Mouse (Mus musculus) neural tube, embryonic 13.5 days (tissue): ENCODE measurements around the gene Olfr643. TPM values are rescaled to one million over a fixed set of nuclear protein-coding genes. Genes with fewer than 3 reads are reported as not detected.
"Not testable (repeated sequence)": the region's sequence is repeated elsewhere in the genome, so short reads cannot be mapped to it uniquely, and the experiment has no call there.

Experiments used
- ATAC-seq: fragments of 200-750 bp; cut with Nextera tagmentation; 2 replicates; pipeline ENCODE4 v1.8.0; 2017; ENCODE audit warnings: low read depth, mild to moderate bottlenecking, moderate TSS enrichment, moderate library complexity
- H3K27ac ChIP-seq: fragments of 300-500 bp; sonication (generic); replicated peaks from 2 replicates; pipeline ENCODE4 v1.5.1; 2015; ENCODE audit warnings: moderate library complexity, mild to moderate bottlenecking, inconsistent platforms
- H3K27me3 ChIP-seq: fragments of 300-500 bp; sonication (generic); 2 replicates; pipeline ENCODE4 v1.6.1; 2015; ENCODE audit warnings: mild to moderate bottlenecking, inconsistent platforms
- H3K36me3 ChIP-seq: fragments of 300-500 bp; sonication (generic); 2 replicates; pipeline ENCODE4 v1.6.1; 2015; ENCODE audit warnings: mild to moderate bottlenecking, inconsistent platforms
- H3K4me1 ChIP-seq: fragments of 300-500 bp; sonication (generic); replicated peaks from 2 replicates; pipeline ENCODE4 v1.6.1; 2015; ENCODE audit warnings: inconsistent platforms
- H3K4me2 ChIP-seq: fragments of 300-500 bp; sonication (generic); 2 replicates; pipeline ENCODE4 v1.6.1; 2015; ENCODE audit warnings: inconsistent platforms, mild to moderate bottlenecking, moderate library complexity
- H3K4me3 ChIP-seq: fragments of 300-500 bp; sonication (generic); 2 replicates; pipeline ENCODE4 v1.5.1; 2015; ENCODE audit warnings: mild to moderate bottlenecking, inconsistent platforms
- H3K9ac ChIP-seq: fragments of 300-500 bp; sonication (generic); 2 replicates; pipeline ENCODE4 v1.6.1; 2015; ENCODE audit warnings: moderate library complexity, mild to moderate bottlenecking, inconsistent platforms
- H3K9me3 ChIP-seq: fragments of 300-500 bp; sonication (generic); 2 replicates; pipeline ENCODE4 v1.6.1; 2016; ENCODE audit warnings: inconsistent platforms
- WGBS: fragments of 180-500 bp; shearing (Covaris S2); methylation state at CpG from one replicate; pipeline ENCODE4 v1.1.7; 2015; 5-methylcytosine and 5-hydroxymethylcytosine counted together
- polyA plus RNA-seq: library from polyadenylated mRNA; unstranded; fragments of >200 nt; fragmentation: Nextera tagmentation; extraction: Ambion mirVana; gene quantifications from 2 replicates; pipeline ENCODE4 v1.2.1, GENCODE M21; 2015

Gene Olfr643
- polyA plus RNA-seq, 1 experiment from 2014 or later = not detected

GRCm38 (mm10) chr7:103998446-103998845 is 138.8 kb downstream of the Olfr643 start, which contains the start of gene Olfr638:
Olfr638 (plus strand) TSS chr7:103998746.
- Histone ChIP-seq H3K4me2 (no peak within 1 kb of the TSS), H3K4me3 (no peak within 1 kb of the TSS), H3K9me3 (no peaks in the 10 kb centered on the region), H3K9ac (no peak within 1 kb of the TSS), H3K36me3 (no peaks in the 10 kb centered on the region), H3K27me3 (no peaks in the 10 kb centered on the region), H3K4me1 (no peaks in the 10 kb centered on the region), H3K27ac (no peak within 1 kb of the TSS)
- ATAC-seq = no peak

GRCm38 (mm10) chr7:103971782-103972181 is 165.4 kb downstream of the Olfr643 start:
- H3K27ac ChIP-seq = no peak overlapping the region
- no peak overlapping the region for H3K4me3 ChIP-seq

GRCm38 (mm10) chr7:103970852-103971251 is 166.4 kb downstream of the Olfr643 start, which contains the start of gene Olfr635:
Olfr635 (plus strand) TSS chr7:103971152.
- ATAC-seq = no peak
- WGBS = 75% methylated on average over 1 of the region's 1 CpGs
- no peak within 1 kb of the TSS for H3K4me3 ChIP-seq
- no peaks in the 10 kb centered on the region for H3K4me1 ChIP-seq
- H3K36me3 ChIP-seq = no peaks in the 10 kb centered on the region
- H3K27me3 ChIP-seq = no peaks in the 10 kb centered on the region
- H3K9ac ChIP-seq = no peak within 1 kb of the TSS
- no peak within 1 kb of the TSS for H3K4me2 ChIP-seq
- H3K9me3 ChIP-seq = no peaks in the 10 kb centered on the region
- no peak within 1 kb of the TSS for H3K27ac ChIP-seq

More at GRCm38 (mm10) chr7:103971782-103972181, 165.4 kb downstream of the Olfr643 start:
- Histone ChIP-seq H3K9me3 (no peaks in the 10 kb centered on the region), H3K9ac (no peak overlapping the region), H3K4me2 (no peak overlapping the region), H3K36me3 (no peaks in the 10 kb centered on the region), H3K4me1 (no peaks in the 10 kb centered on the region), H3K27me3 (no peaks in the 10 kb centered on the region)
- 78% methylated on average over 1 of the region's 1 CpGs for WGBS
- no peak for ATAC-seq

GRCm38 (mm10) chr7:103966873-103967272 is 170.3 kb downstream of the Olfr643 start:
- H3K4me2 ChIP-seq, H3K4me1 ChIP-seq, H3K27me3 ChIP-seq, H3K9ac ChIP-seq, H3K9me3 ChIP-seq, ATAC-seq, H3K4me3 ChIP-seq, H3K36me3 ChIP-seq, H3K27ac ChIP-seq: not testable (repeated sequence)
- WGBS = 97% methylated on average over 22 of the region's 22 CpGs

Other genes with a start within 250 kb of the Olfr643 start
- not detected in 2 replicates for gene Olfr64, start 242.9 kb downstream of the Olfr643 start, polyA plus RNA-seq
- not detected in 2 replicates for gene Olfr65, start 233.9 kb downstream of the Olfr643 start, polyA plus RNA-seq
- not detected in 2 replicates for gene Olfr631, start 208.6 kb downstream of the Olfr643 start, polyA plus RNA-seq
- 0.08 TPM in 1 of 2 replicates, not detected in the other for gene Olfr632, start 203.1 kb downstream of the Olfr643 start, polyA plus RNA-seq
- not detected in 2 replicates for gene Olfr633, start 193.0 kb downstream of the Olfr643 start, polyA plus RNA-seq
- gene Olfr635, start 166.3 kb downstream of the Olfr643 start, polyA plus RNA-seq = not detected in 2 replicates
- gene Olfr638, start 138.7 kb downstream of the Olfr643 start, polyA plus RNA-seq = not detected in 2 replicates
- not detected in 2 replicates for gene Olfr639, start 120.1 kb downstream of the Olfr643 start, polyA plus RNA-seq
- not detected in 2 replicates for gene Olfr640, start 111.8 kb downstream of the Olfr643 start, polyA plus RNA-seq
- not detected in 2 replicates for gene Olfr641, start 102.0 kb downstream of the Olfr643 start, polyA plus RNA-seq
- not detected in 2 replicates for gene Olfr642, start 84.7 kb downstream of the Olfr643 start, polyA plus RNA-seq
- gene 4930516K23Rik, start 76.0 kb downstream of the Olfr643 start, polyA plus RNA-seq = not detected in 2 replicates
- gene Olfr644, start 65.5 kb downstream of the Olfr643 start, polyA plus RNA-seq = not detected in 2 replicates
- gene Olfr645, start 51.9 kb downstream of the Olfr643 start, polyA plus RNA-seq = not detected in 2 replicates
- not detected in 2 replicates for gene Olfr646, start 32.5 kb downstream of the Olfr643 start, polyA plus RNA-seq
- gene Ubqln5, start 7.6 kb downstream of the Olfr643 start, polyA plus RNA-seq = not detected in 2 replicates
- not detected in 2 replicates for gene Ubqln3, start 5.9 kb upstream of the Olfr643 start, polyA plus RNA-seq
- gene Ubqlnl, start 13.2 kb upstream of the Olfr643 start, polyA plus RNA-seq = not detected in 2 replicates
- gene Olfm5, start 27.4 kb upstream of the Olfr643 start, polyA plus RNA-seq = not detected in 2 replicates
- gene Olfr648, start 46.0 kb upstream of the Olfr643 start, polyA plus RNA-seq = 0.23 and 0.25 TPM in 2 replicates
- gene Olfr649, start 58.6 kb upstream of the Olfr643 start, polyA plus RNA-seq = not detected in 2 replicates
- gene Trim6, start 81.4 kb upstream of the Olfr643 start, polyA plus RNA-seq = 0.47 and 0.83 TPM in 2 replicates
- 0.84 TPM in 2 replicates for gene Trim34a, start 107.1 kb upstream of the Olfr643 start, polyA plus RNA-seq
- 0.08 and 0.14 TPM in 2 replicates for gene Trim5, start 150.7 kb upstream of the Olfr643 start, polyA plus RNA-seq
- gene Trim12a, start 178.1 kb upstream of the Olfr643 start, polyA plus RNA-seq = 2.3 and 3.1 TPM in 2 replicates
- not detected in 2 replicates for gene Trim34b, start 192.1 kb upstream of the Olfr643 start, polyA plus RNA-seq
- gene Trim12c, start 216.0 kb upstream of the Olfr643 start, polyA plus RNA-seq = 1.2 and 1.4 TPM in 2 replicates
- not detected in 2 replicates for gene Trim30b, start 232.5 kb upstream of the Olfr643 start, polyA plus RNA-seq